Mouse (Mus musculus): Measurements from ENCODE around the gene Lrig1.

Lrig1 gene

DNA sequence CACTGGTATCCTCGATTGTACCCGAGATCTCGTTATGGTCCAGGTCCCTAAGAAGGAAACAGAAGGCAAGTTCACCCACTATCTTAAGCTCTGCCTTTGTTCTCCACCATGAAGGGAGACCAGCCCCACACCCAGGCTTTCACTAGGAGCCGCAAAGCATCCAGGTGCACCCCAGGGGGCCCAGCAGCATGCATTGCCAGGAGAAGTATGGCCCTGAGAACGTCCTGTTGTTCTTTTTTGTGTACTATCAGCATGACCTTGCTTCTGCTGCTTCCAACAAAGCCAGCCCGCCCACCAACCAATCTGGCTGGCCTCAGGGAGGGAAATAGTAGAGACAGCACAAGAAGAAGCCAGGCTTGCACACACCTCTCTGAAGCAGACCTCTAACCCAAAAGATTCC, 79.7 kb downstream of the Lrig1 start:
- no peak for DNase-seq (ENCODE audit: low spot score in 2 of 2)

DNA sequence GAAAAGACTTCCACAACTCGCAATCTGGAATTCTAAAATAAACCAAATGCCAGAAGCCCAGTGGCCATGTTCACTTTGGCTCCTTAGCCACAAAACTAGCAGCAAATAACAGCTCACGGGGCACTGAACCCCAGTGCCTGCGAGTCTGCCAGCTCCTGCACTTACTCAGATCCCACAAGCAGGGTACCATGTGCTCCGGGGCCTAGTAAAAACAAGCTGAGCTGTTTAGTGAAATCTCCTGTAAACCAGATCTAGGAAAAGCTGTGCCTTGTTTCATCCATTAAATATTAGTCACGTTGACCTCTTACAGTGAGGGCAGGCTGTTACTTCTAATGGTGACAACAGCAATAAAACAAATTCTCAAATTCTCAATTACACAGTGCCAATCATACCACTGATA, 81.3 kb downstream of the Lrig1 start:
- no peak for DNase-seq (ENCODE audit: low spot score in 2 of 2)

DNA sequence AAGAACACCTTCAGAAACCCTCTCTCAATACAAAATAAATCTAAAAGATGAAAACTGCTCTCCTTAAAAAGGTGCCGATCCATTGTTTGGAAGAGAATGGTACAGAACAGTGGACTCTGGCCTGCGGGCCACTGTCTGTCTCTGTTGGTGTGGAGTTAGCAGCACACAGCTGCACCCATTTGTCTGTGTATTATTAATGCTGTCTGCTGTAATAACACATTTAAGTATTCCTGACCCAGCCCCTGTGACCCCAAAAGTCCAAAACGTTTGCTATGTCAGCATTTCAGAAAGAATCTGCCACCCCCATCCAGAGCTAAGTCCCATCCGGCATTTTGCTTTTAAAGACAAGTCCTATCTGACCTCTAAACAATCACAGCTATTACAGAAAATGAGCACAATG, 84.0 kb downstream of the Lrig1 start:
- DNase-seq (ENCODE audit: low spot score in 2 of 2) = no peak

DNA sequence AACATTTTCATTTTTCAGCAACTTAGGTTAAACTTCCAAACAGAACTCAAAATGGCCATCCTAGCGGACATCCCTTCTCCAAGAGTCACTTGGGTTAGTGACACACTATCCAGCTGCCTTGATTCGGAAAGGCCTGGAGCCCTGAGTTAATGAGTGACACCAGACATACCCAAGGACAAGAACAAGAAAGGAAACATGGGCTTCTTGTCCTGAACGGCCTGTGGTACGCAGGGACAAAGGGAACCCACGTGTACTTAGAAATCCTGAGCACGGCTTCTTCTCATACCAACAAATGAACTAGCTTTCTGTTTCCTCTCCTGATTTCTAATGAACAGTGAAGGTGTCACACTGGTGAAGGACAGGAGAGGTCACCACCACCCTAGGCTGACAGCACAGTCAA, 85.6 kb downstream of the Lrig1 start:
- DNase-seq (ENCODE audit: low spot score in 2 of 2) = no peak

DNA sequence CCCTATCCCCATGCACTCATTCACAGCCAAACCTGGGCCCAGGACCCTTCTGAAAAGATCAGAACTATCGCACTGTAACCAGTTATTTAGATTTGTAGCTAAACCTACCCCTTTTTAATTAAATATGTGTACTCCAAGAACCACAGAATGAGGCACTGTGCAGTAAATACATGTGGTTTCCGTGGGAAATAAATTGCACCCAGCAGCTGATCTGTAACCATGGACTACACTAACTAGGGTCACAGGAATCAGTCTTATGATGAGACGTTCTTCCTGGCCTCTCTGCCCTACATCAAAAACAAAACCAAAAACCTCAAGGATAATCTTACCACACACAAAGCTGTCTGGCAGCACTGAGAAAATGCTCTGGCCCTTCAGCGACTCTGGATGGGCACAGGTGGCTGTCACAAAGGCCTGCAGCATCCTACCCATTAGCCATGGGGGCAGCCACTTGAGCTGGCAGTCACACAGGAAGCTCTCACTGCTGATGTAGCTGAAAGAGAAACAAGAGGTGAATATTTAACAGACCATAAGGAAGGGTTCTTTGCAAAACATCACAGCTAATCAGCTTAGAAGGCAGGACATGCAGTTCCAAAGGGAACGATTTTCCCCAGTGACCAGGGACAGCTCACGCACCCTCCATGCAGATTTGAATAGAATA, 86.6 kb downstream of the Lrig1 start:
- DNase-seq (ENCODE audit: low spot score in 2 of 2) = no peak

DNA sequence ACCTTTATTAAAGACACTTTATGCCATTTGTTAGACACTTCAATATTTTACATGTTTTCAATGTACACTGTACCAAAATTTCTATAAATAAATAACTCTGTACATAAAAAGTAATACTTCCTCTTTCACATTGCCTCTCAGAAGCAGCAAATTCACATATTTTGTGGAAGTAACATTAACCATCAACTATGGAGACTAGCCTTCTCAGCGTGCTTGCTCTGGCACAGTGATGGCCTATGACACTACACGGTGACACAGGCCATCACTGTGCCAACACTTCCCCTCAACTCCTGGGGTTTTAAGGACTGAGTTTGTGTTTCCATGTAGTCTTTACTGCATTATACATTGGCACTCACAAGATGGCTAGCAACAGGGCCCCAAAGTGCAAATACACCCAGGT, 95.4 kb downstream of the Lrig1 start:
- no peak for DNase-seq (ENCODE audit: low spot score in 2 of 2)

DNA sequence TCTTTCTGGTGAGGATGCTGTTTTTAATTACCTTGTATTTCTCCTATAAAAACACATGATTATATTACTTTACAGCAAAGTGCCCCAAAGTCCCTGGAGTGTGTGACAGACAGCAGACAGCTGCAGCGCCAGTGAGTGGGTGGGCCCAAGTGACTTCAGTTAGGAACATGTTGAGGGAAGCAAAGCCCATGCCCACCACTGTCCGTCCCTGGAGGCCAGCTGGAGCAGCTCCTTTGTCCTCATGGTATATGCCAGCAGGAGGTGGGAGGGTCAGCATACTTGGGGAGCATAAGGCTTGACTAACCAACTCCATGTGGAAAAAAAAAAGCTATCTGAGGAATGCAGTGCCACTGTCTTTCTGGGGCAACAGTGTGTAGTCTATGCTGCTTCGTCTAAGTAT, 95.9 kb downstream of the Lrig1 start:
- DNase-seq (ENCODE audit: low spot score in 2 of 2) = no peak

DNA sequence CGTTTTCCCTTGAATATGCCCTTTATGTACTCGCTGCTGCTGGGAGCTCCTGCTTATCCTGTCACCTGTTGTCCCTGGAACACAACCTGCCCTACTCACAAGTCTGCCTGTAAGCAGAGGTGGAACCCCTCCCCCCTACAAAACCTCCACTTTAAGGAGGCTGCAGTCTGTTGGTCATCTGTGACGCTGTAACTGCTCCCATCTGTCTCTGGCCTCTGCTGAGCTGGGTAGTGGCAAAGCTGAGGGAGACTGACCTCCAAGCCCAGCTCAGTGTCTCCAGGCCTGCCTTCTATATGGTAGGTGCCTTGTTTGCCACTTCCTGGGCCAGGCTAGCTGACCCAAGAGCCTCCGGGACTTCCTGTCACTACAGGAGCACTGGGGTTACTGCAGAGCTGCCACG, 98.1 kb downstream of the Lrig1 start:
- DNase-seq (ENCODE audit: low spot score in 2 of 2) = no peak

DNA sequence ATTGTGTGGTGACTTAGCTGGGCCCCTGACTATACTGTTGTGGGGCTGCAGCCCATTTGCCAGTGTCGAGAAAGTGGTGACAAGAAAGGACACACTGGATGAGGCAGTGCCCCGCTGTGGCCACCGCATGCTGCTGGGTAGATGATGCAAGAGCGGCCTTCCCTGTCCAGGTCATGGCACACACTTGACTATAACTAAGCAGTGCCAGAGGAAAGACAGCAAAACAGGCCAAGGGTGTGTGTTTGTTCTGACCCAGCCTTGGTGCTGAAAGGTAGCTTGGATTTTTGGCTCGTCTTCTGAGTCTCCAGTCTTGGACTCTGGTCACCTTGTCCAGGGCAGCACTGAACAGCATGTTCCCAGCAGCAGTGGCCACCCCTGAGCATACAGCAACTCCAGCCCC, 98.9 kb downstream of the Lrig1 start:
- no peak for DNase-seq (ENCODE audit: low spot score in 2 of 2)

DNA sequence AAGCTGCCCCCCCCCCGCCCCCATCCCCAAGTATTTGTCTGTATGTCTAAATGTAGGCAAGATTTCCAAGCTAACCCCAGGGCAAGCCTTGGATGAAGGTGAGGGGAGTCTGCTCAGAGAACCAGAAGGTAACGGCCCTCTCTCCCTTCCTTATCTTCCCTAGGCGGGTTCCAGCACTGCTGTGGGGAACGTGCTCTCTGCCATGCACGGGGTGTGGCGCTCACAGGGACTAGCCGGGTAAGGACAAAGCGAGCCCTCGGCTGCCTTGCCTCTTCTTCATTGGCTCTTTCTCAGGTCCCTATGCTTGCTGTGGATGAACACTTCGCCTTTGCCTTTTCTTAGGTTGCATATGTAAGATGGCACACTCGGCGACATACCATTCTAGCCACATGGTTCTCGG, 100.9 kb downstream of the Lrig1 start:
- no peak for DNase-seq (ENCODE audit: low spot score in 2 of 2)

DNA sequence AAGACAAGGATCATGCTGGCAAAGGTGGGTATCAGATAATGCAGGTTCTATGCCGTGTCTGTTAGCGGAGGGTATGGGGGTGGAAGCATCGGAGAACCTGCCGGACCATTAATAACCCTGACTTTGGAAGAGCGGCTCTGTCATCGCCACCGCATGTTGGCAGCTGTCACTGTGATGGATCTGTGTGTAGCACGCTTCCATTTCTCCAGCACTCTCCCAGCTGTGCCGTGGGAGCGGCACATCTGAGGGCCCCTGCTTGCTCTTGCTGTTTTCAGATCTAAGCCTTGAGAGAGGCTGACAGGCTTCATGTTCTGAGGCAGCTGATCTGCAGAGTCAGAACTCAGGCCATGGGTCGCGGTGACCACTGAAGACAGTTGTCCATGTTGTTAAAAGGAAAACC, 101.5 kb downstream of the Lrig1 start:
- no peak for DNase-seq (ENCODE audit: low spot score in 2 of 2)

DNA sequence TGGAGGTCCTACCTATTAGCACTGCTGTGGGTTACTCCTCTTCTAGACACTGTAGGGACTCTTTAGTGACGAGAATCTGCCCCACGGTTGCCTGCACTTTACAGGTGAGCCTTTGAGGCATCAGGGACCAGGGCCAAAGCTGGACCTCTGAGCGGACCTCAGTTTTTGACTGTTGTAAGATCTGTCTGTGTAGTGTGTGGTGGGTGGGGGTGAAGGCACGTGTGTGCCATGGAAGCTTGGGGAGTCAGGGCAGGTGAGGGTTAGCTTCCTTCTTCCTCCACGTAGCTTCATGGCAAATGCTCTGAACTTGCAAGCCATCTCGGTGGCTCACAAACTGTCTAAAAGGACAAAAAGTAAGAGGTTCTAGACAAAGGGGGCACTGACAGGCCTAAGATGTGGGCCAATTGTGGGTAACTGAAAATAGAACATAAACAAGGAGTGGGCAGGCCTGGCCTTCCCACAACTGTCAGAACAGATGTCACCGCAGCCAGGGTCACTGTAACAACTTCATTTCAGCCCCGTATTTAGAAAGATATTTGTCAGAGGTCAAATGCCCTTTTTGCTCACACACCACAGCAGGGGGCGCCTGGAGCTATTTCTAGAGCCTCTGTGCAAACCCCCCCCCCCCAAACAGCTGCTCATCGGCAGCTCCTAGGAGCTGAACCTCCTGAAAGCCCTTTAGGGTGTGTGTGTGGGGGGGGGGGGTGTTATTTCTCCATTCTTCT, 103.0 kb downstream of the Lrig1 start:
- no peak for DNase-seq (ENCODE audit: low spot score in 2 of 2)

DNA sequence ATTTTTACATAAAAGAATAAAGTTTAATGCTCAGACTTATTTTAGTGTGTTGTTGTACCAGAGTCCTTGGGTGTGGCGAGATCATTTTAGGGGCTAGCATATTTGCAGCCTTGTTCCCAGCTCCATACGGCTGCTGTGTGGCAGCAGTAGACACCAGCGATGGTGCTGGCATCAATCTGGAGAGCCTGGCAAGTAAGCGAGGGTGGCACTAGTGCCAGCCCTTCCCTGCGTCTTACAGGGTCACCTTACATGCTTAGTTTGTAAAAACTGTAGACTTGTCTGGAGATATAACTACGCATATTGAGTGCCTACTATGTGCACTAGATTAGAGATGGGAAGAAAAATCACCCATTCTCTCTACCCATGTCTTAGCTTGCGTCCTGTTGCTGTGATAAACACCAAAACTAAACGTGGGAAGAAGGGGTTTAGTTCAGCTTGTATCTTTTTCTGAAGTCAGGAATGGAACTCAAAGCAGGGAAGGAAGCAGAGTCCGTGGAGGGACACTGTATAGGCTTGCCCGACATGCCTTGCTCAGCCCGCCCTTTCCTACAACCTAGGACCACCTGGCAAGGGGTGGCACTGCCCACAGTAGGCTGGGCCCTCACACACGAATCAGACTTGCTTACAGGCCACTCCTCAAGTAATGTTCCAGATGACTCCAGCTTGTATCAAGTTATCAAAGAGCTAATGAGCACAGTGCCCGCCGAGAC, 103.8 kb downstream of the Lrig1 start:
- DNase-seq (ENCODE audit: low spot score in 2 of 2) = no peak

DNA sequence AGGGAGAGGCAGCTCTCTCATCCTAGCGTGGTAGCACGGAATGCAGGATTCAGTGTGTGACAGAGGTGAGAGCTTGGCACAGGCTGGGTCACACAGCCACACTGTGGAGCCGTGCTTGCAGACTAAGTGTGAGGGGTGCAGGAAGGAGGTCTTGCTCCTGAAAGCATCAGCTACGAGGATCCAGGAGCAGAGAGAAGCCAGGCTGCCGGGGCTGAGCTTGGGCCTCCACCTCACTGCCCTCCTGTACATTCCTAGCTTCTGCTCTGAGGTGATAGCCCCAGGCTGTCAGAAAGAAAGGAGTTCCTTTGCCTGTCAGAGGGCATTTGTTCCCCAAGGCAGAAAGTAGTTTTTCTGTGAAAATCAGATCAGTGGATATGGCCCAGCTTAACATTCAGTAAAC, 104.8 kb downstream of the Lrig1 start:
- DNase-seq (ENCODE audit: low spot score in 2 of 2) = no peak

DNA sequence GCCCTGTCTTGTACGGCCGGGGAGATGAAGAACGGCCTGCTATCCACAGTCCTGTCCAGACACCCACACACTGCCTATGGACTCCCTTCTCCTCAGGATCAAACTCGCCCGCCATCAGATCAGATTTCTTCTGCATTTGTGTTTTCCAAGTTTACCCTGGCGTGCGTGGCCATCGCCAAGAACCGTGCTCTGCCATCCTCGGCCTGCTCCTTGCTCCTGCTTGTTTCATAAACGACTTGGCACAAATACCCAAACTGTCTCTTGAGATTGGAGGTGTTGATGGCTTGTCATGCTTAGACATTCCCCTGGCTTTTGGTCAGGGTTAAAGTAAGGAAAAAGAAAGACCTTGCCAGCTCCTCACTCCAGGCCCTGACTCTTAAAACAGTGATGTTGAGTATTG, 105.2 kb downstream of the Lrig1 start:
- no peak for DNase-seq (ENCODE audit: low spot score in 2 of 2)

DNA sequence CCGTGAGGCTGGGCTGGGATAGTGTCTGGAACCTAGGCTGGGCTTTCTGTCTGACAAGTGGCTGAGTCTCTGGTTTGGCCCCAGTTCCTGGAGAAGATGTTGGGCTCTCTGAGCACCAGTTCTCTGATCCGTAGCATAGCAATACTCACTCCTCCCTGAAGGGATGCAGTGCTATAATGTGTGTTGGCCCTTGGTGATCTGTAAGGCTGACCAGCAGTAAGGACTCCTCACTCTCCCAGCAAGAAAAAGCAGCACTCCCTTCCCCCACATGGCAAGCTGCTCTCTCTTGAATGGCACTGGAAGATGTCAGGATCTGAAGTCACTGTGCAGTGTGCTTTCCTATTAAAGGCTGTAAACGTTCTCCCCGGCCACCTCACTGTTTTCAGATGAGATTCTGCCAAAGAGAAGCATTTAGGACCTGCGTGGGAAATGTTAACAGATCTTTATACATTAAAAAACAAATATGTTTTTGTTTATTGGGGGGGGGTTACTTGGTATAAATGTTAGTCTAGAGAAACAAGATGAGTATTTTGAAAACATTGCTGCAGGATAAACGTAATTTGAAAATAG, 105.8 kb downstream of the Lrig1 start:
- no peak for DNase-seq (ENCODE audit: low spot score in 2 of 2)

DNA sequence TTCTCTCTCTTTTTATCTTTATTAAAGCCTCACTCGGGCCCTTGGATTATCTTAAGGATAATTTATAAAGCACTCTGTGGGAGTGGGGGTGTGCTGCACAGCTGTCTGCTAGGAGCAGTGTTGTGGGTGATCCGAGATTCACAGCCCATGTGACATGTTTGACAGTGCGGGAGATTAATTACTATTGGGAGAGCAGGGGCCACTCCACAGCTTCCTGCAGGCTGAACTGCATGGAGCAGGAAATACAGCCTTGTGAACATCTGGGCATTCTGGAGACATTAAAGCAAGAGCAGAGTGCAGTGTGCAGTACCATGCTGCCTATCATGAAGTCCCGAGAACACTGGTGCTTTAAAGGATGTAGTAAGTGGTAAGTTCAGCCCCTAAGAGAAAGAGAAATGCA, 107.2 kb downstream of the Lrig1 start:
- DNase-seq (ENCODE audit: low spot score in 2 of 2) = no peak

DNA sequence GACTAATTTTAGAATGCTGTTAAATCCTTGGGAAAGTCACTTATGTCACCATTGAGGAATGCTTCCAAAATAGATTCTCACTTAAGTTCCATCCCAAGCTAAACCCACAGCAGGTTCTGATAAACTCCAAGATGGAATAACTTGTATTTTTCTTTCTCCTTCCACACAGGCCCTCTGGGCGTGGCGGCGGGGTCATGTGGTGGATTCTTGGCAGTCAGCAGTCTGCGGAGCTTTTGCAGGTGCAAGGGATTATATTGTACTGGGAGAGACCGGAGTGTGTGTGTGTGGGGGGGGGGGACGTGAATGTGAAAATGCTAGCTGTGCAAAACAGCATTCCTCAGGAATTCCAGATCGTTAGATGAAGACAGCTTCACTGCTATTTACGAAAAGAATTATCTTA, 107.7 kb downstream of the Lrig1 start:
- DNase-seq (ENCODE audit: low spot score in 2 of 2) = no peak

DNA sequence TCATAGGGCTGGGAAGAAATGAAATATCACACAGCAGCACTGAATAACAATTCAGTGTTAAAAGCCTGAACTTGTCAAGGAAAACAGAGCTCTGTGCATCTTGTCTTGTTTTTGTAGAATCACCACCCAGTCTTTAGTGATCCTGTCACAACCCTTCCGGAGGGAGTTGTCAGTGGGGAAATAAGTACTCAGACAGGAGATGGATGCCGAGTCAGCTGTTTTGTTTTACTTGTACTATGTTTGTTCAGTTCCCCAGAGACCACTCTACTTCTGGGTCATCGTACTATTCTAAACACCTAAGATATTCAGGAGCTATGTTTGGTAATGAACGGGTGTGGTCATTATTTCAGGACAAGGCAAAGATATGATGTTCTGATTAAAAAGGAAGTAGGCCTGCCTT, 111.6 kb downstream of the Lrig1 start:
- DNase-seq (ENCODE audit: low spot score in 2 of 2) = no peak

DNA sequence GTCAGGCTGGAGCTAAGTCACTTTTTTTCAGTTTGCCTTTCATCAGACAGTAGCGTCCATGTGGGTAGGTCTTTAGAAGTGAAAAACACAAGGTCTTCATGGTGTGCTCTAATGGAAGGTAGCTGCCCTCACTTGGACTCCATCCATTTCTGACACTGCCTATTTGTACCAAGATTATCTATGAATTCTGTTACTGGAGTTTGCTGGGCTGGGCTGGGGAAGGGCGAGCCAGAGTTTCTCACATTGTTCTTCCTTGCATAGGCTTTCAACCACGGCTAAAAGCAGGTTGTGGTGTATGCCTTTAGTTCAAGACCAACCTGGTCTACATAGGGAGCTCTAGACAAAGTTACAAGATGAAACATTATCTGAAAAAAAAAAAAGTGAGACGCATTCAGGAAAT, 115.0 kb downstream of the Lrig1 start:
- no peak for DNase-seq (ENCODE audit: low spot score in 2 of 2)

DNA sequence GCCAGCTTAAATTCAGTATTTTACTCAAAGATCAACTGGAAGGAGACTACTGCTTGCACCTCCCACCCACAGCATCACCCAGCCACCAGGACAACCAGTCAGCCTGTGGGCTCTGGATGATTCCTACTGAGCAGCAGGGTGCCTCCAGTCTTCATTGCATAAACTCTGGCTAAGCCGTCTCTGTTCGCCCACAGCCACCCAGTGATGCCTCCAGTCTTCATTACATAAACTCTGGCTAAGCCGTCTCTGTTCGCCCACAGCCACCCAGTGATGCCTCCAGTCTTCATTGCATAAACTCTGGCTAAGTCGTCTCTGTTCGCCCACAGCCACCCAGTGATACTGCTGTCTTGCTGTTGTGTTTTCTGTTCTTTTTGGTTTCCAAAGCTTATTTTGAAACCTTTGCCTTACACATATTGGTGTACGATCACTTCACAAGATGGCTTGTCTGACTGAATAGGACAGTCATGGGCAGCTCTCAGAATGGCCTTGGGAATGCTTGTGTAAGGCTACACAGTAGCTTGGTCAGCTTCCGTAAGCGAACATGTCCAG, 115.7 kb downstream of the Lrig1 start:
- DNase-seq (ENCODE audit: low spot score in 2 of 2) = peak; percentile 48 to 72

DNA sequence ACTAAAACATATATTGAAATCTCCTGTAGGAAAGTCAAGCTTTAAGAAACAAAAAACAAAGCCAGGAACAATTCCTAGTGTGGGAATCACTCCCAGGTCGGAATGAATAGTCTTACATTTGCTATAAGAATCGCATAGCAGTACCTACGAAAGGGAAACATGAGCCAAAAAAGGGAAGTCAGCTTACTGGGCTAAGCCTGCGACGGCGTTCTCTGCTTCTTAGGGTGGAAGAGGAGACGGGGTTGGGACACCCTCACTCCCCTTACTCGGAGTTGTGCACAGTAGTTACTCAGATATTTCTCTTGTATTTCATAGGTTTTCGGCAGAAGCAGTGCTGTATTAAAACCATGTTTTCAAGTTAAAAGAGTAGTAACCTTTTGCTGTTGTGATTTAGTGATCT, 117.9 kb downstream of the Lrig1 start:
- no peak for DNase-seq (ENCODE audit: low spot score in 2 of 2)

DNA sequence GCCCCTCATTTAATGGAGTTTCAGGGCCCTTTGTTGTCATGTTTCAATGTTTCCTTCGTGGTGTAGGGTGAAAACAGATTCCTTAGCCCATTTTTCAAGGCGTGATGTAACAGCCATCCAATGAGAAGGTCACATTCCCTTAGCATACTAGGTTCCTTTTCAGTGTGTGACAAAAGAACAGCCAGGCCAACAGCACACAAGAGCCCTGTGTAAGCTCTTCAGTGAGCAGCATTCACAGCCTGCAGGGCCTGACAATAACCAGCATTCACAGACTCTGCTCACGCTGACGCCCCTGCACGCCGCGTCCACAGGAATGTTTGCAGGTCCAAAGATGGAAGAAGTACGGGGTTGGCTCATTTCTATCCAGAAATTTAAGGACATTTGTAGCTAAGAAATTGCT, 122.0 kb downstream of the Lrig1 start:
- DNase-seq (ENCODE audit: low spot score in 2 of 2) = no peak

All from right cerebral cortex, postnatal 36 days (tissue).